Mouse (Mus musculus): ENCODE measurements around the gene Lysmd4. TPM values are rescaled to one million over a fixed set of nuclear protein-coding genes. Genes with fewer than 3 reads are reported as not detected.

Gene Lysmd4
- polyA plus RNA-seq (2017; shearing (Covaris generic)), result 4.9 TPM

GRCm38 (mm10) chr7:67222220-67222862 lies at the start of gene Lysmd4:
TSS of gene Lysmd4 (plus strand) at chr7:67222544.

Other genes starting within 250 kb of the Lysmd4 start
- 60.8 TPM for gene Mef2a, start 150.3 kb downstream of the Lysmd4 start, polyA plus RNA-seq (2017; shearing (Covaris generic))

Data from naive thymus-derived CD4-positive, alpha-beta T cell, adult 5 months (primary cell).